In genomic region chr1:135146077-135146945, GRCm38 (mm10) we compare ENCODE assay signal across 8 mouse cellular contexts. TPM values are rescaled to one million over a fixed set of nuclear protein-coding genes. Genes with fewer than 3 reads are reported as not detected.
DNase-seq lines count a peak whose midpoint lies in the region; ATAC-seq and TF ChIP-seq lines count a peak whose summit lies in the region.

Gene Arl8a, plus strand, starts transcription at chr1:135146824.

- peak; percentile 51 for DNase-seq in 416B (ENCODE audit: low read depth)
- peak; percentile 53 to 67 for DNase-seq in adrenal gland, postnatal 4 days (ENCODE audit: low spot score in 2 of 2)
- DNase-seq in heart, adult 9 months (ENCODE audit: low spot score in 2 of 2): peak; percentile 84 to 85
- DNase-seq in liver, adult 2 months (ENCODE audit: extremely low read depth, low read depth, low spot score): no peak
- DNase-seq in spleen, postnatal 36 days (ENCODE audit: low spot score in 2 of 2): peak; percentile 88

- H3K79me2 ChIP-seq in liver, adult 2 months (ENCODE audit: control insufficient read depth, insufficient read depth, low read length): peaks cover 11% of the 10 kb centered on the region; the same call in 1 of the 2 replicates

- H3K4me1 ChIP-seq in embryonic facial prominence, embryonic 15.5 days: peaks cover 34% of the 10 kb centered on the region
- 0 out of 2 replicates have a peak, but pooled peaks cover 9% of the 10 kb centered on the region for H3K4me1 ChIP-seq in kidney, embryonic 14.5 days (ENCODE audit: control insufficient read depth, insufficient read depth, low read length)
- 0 out of 2 replicates have a peak, but pooled peaks cover 5% of the 10 kb centered on the region for H3K4me1 ChIP-seq in liver, adult 2 months (ENCODE audit: control insufficient read depth, insufficient read depth, low read length)

- peak within 1 kb of the TSS; percentile 91 for H3K9ac ChIP-seq in embryonic facial prominence, embryonic 15.5 days
- H3K9ac ChIP-seq in kidney, embryonic 14.5 days (ENCODE audit: low read depth, low read length): peak within 1 kb of the TSS; percentile 80
- H3K9ac ChIP-seq in liver, adult 2 months (ENCODE audit: low read depth, low read length): peak within 1 kb of the TSS; percentile 89

- H3K4me3 ChIP-seq in embryonic facial prominence, embryonic 15.5 days (replicated peaks): peak within 1 kb of the TSS; percentile 93
- peak within 1 kb of the TSS; percentile 96 for H3K4me3 ChIP-seq in kidney, embryonic 14.5 days (ENCODE audit: low read length)
- H3K4me3 ChIP-seq in liver, adult 2 months (ENCODE audit: insufficient read depth, low read depth, low read length): peak within 1 kb of the TSS; percentile 84

- peak within 1 kb of the TSS; percentile 76 for H3K4me2 ChIP-seq in embryonic facial prominence, embryonic 15.5 days (replicated peaks)
- peak within 1 kb of the TSS; percentile 84 for H3K4me2 ChIP-seq in kidney, embryonic 14.5 days (replicated peaks; ENCODE audit: low read depth, low read length)

- H3K27ac ChIP-seq in embryonic facial prominence, embryonic 15.5 days (replicated peaks): peak within 1 kb of the TSS; percentile 91
- peak within 1 kb of the TSS; percentile 74 for H3K27ac ChIP-seq in kidney, embryonic 14.5 days (ENCODE audit: low read depth, low read length)
- peak within 1 kb of the TSS; percentile 59 for H3K27ac ChIP-seq in liver, adult 2 months (replicated peaks; ENCODE audit: insufficient read depth, low read depth, low read length)

- no peak for TF ChIP-seq CTCF in liver, adult 2 months (IDR thresholded peaks at IDR 0.05; ENCODE audit: low read depth, low read length)

- no peaks in the 10 kb centered on the region; the same call in 1 of the 2 replicates for H3K27me3 ChIP-seq in embryonic facial prominence, embryonic 15.5 days
- H3K27me3 ChIP-seq in kidney, embryonic 14.5 days (ENCODE audit: control insufficient read depth, insufficient read depth, low read length): no peaks in the 10 kb centered on the region; the same call in 1 of the 2 replicates
- H3K27me3 ChIP-seq in liver, adult 2 months (ENCODE audit: control insufficient read depth, insufficient read depth, low read length): no peaks in the 10 kb centered on the region

- no peak for TF ChIP-seq POLR2A in liver, adult 2 months (IDR thresholded peaks at IDR 0.05; ENCODE audit: extremely low read depth, insufficient read depth, low read length)

- no peaks in the 10 kb centered on the region for H3K36me3 ChIP-seq in embryonic facial prominence, embryonic 15.5 days
- H3K36me3 ChIP-seq in kidney, embryonic 14.5 days (ENCODE audit: control insufficient read depth, insufficient read depth, low read length): no peaks in the 10 kb centered on the region
- no peaks in the 10 kb centered on the region for H3K36me3 ChIP-seq in liver, adult 2 months (ENCODE audit: control insufficient read depth, insufficient read depth, low read length)

- H3K9me3 ChIP-seq in embryonic facial prominence, embryonic 15.5 days (replicated peaks): no peaks in the 10 kb centered on the region
- H3K9me3 ChIP-seq in kidney, embryonic 14.5 days (ENCODE audit: control insufficient read depth, low read length): no peaks in the 10 kb centered on the region

- peak; percentile 90 for ATAC-seq in embryonic facial prominence, embryonic 15.5 days (ENCODE audit: insufficient number of reproducible peaks, low FRiP score, low TSS enrichment, low read depth)
- peak; percentile 82 for ATAC-seq in kidney, embryonic 14.5 days (ENCODE audit: low FRiP score, low TSS enrichment)
- ATAC-seq in monocyte, adult 5-6 weeks (replicated peaks; ENCODE audit: insufficient number of reproducible peaks, low FRiP score, low TSS enrichment, poor library complexity, severe bottlenecking): no peak

- WGBS in embryonic facial prominence, embryonic 15.5 days: 0% methylated on average over 55 of the region's 78 CpGs
- WGBS in kidney, embryonic 14.5 days: 1% methylated on average over 65 of the region's 78 CpGs
- WGBS in liver, adult 2 months: 6% methylated on average over 68 of the region's 78 CpGs

RNA-seq across cellular contexts. Expression of gene Arl8a, which starts in this region (rescaled TPM):
- 10 to 100 TPM; 62.8 to 73.7 TPM for total RNA-seq in adrenal gland, postnatal 4 days (2021)
- 77.8 and 85.7 TPM in 2 replicates for polyA plus RNA-seq in embryonic facial prominence, embryonic 15.5 days (2015; fragmentation: Nextera tagmentation; extraction: Ambion mirVana)
- 32.0 and 44.5 TPM in 2 replicates for polyA plus RNA-seq in kidney, embryonic 14.5 days (2014; fragmentation: Nextera tagmentation; extraction: Ambion mirVana)
- total RNA-seq in liver, adult 2 months (2014; rRNA removed): 3.2 and 5.4 TPM in 2 replicates
- 13.1 and 15.2 TPM in 2 replicates for polyA plus RNA-seq in liver, adult 2 months (2012; rRNA removed)
- 52.6 to 85.7 TPM (median 55.1 TPM) in 3 replicates for total RNA-seq in monocyte, adult 5-6 weeks (2017)
